Mouse (Mus musculus) heart, embryonic 16.5 days (tissue): ENCODE measurements around the gene Syne3. TPM values are rescaled to one million over a fixed set of nuclear protein-coding genes. Genes with fewer than 3 reads are reported as not detected.

Experiments used
- ATAC-seq: fragments of 200-750 bp; cut with Nextera tagmentation; replicated peaks from 2 replicates; pipeline ENCODE4 v1.8.0; 2017; ENCODE audit warnings: moderate number of reproducible peaks; ENCODE audit not compliant: insufficient read depth, low FRiP score; ENCODE audit errors: extremely low read depth
- H3K27ac ChIP-seq: fragments of 300-500 bp; sonication (generic); 2 replicates; pipeline ENCODE4 v1.5.1; 2014; ENCODE audit warnings: mild to moderate bottlenecking, low read length, control low read depth, moderate library complexity
- H3K27me3 ChIP-seq: fragments of 300-500 bp; sonication (generic); 2 replicates; pipeline ENCODE4 v1.6.1; 2014; ENCODE audit warnings: low read length, mixed read lengths; ENCODE audit not compliant: control insufficient read depth, insufficient read depth
- H3K36me3 ChIP-seq: fragments of 300-500 bp; sonication (generic); 2 replicates; pipeline ENCODE4 v1.6.1; 2014; ENCODE audit not compliant: control insufficient read depth, insufficient read depth
- H3K4me1 ChIP-seq: fragments of 300-500 bp; sonication (generic); 2 replicates; pipeline ENCODE4 v1.6.1; 2014; ENCODE audit warnings: low read length, mixed read lengths; ENCODE audit not compliant: control insufficient read depth, insufficient read depth
- H3K4me2 ChIP-seq: fragments of 300-500 bp; sonication (generic); 2 replicates; pipeline ENCODE4 v1.6.1; 2014; ENCODE audit warnings: low read depth, mild to moderate bottlenecking, control low read depth, low read length
- H3K4me3 ChIP-seq: fragments of 300-500 bp; sonication (generic); 2 replicates; pipeline ENCODE4 v1.5.1; 2014; ENCODE audit warnings: mild to moderate bottlenecking, control low read depth, low read length
- H3K9ac ChIP-seq: fragments of 300-500 bp; sonication (generic); 2 replicates; pipeline ENCODE4 v1.6.1; 2014; ENCODE audit warnings: low read length, control low read depth
- H3K9me3 ChIP-seq: fragments of 300-500 bp; sonication (generic); replicated peaks from 2 replicates; pipeline ENCODE4 v1.6.1; 2016; ENCODE audit warnings: low read length; ENCODE audit not compliant: control insufficient read depth
- whole genome bisulfite sequencing: fragments of 180-500 bp; shearing (Covaris S2); extraction: QIAGEN DNeasy Blood & Tissue Kit; methylation state at CpG from one replicate; pipeline ENCODE4 v1.1.7; 2014; 5-methylcytosine and 5-hydroxymethylcytosine counted together
- polyA plus RNA-seq: library from polyadenylated mRNA; unstranded; fragments of >200 nt; fragmentation: Nextera tagmentation; extraction: Ambion mirVana; gene quantifications from 2 replicates; pipeline ENCODE4 v1.2.1, GENCODE M21; 2015

The Syne3 gene
- polyA plus RNA-seq, 1 experiment from 2014 or later: 1.9 TPM

GRCm38 (mm10) chr12:104969618-104970017 lies 40.0 kb downstream of the Syne3 start:
- Histone ChIP-seq H3K4me2 (no peak overlapping the region), H3K9ac (no peak overlapping the region), H3K27me3 (no peaks in the 10 kb centered on the region), H3K4me3 (no peak overlapping the region), H3K36me3 (peaks cover 1% of the 10 kb centered on the region; the same call in 1 of the 2 replicates), H3K9me3 (no peaks in the 10 kb centered on the region), H3K27ac (no peak overlapping the region), H3K4me1 (peaks cover 16% of the 10 kb centered on the region)
- WGBS: 48% methylated on average over 4 of the region's 4 CpGs
- no peak for ATAC-seq

- H3K36me3 ChIP-seq: no peaks in the 10 kb centered on the region
- no peak for ATAC-seq
These were observed 40.4 kb downstream of the Syne3 start for GRCm38 (mm10) chr12:104969177-104969576.

GRCm38 (mm10) chr12:104964953-104965911 lies 44.4 kb downstream of the Syne3 start:
- peaks cover 2% of the 10 kb centered on the region; the same call in 1 of the 2 replicates for H3K9me3 ChIP-seq
- ATAC-seq: no peak
- H3K4me2 ChIP-seq: no peak overlapping the region
- no peak overlapping the region for H3K9ac ChIP-seq
- 0 out of 2 replicates have a peak, but pooled peaks cover 3% of the 10 kb centered on the region for H3K36me3 ChIP-seq
- 50% methylated on average over 7 of the region's 7 CpGs for WGBS
- no peak overlapping the region for H3K27ac ChIP-seq
- no peak overlapping the region for H3K4me3 ChIP-seq
- peaks cover 9% of the 10 kb centered on the region; the same call in 1 of the 2 replicates for H3K4me1 ChIP-seq
- peaks cover 5% of the 10 kb centered on the region; the same call in 1 of the 2 replicates for H3K27me3 ChIP-seq

More at GRCm38 (mm10) chr12:104969177-104969576, 40.4 kb downstream of the Syne3 start:
- H3K9me3 ChIP-seq: no peaks in the 10 kb centered on the region
- H3K27me3 ChIP-seq: no peaks in the 10 kb centered on the region
- H3K9ac ChIP-seq: no peak overlapping the region
- WGBS: 70% methylated on average over 9 of the region's 9 CpGs
- H3K4me2 ChIP-seq: no peak overlapping the region
- H3K4me3 ChIP-seq: no peak overlapping the region
- H3K4me1 ChIP-seq: peaks cover 16% of the 10 kb centered on the region
- no peak overlapping the region for H3K27ac ChIP-seq

GRCm38 (mm10) chr12:104960421-104960820 lies 49.2 kb downstream of the Syne3 start:
- Histone ChIP-seq H3K4me2 (no peak overlapping the region), H3K36me3 (0 out of 2 replicates have a peak, but pooled peaks cover 3% of the 10 kb centered on the region), H3K9ac (no peak overlapping the region), H3K4me3 (no peak overlapping the region), H3K27ac (no peak overlapping the region), H3K9me3 (peaks cover 2% of the 10 kb centered on the region; the same call in 1 of the 2 replicates), H3K4me1 (peaks cover 2% of the 10 kb centered on the region), H3K27me3 (peaks cover 5% of the 10 kb centered on the region; the same call in 1 of the 2 replicates)
- ATAC-seq: no peak

- Histone ChIP-seq H3K9ac (no peak overlapping the region), H3K4me3 (no peak overlapping the region), H3K4me2 (no peak overlapping the region), H3K9me3 (peaks cover 2% of the 10 kb centered on the region; the same call in 1 of the 2 replicates), H3K4me1 (peaks cover 6% of the 10 kb centered on the region; the same call in 1 of the 2 replicates), H3K27me3 (peaks cover 5% of the 10 kb centered on the region; the same call in 1 of the 2 replicates), H3K27ac (no peak overlapping the region), H3K36me3 (0 out of 2 replicates have a peak, but pooled peaks cover 3% of the 10 kb centered on the region)
- WGBS: 63% methylated on average over 9 of the region's 9 CpGs
- no peak for ATAC-seq
These were observed 49.6 kb downstream of the Syne3 start for GRCm38 (mm10) chr12:104959966-104960365.

GRCm38 (mm10) chr12:104958263-104958662 lies 51.3 kb downstream of the Syne3 start:
- Histone ChIP-seq H3K9me3 (peaks cover 2% of the 10 kb centered on the region; the same call in 1 of the 2 replicates), H3K4me1 (peaks cover 7% of the 10 kb centered on the region; the same call in 1 of the 2 replicates), H3K27me3 (peaks cover 5% of the 10 kb centered on the region; the same call in 1 of the 2 replicates), H3K9ac (no peak overlapping the region), H3K4me2 (no peak overlapping the region), H3K4me3 (no peak overlapping the region), H3K27ac (no peak overlapping the region), H3K36me3 (peaks cover 4% of the 10 kb centered on the region; the same call in 1 of the 2 replicates)
- WGBS: 75% methylated on average over 11 of the region's 11 CpGs
- ATAC-seq: no peak

GRCm38 (mm10) chr12:104957165-104957564 lies 52.4 kb downstream of the Syne3 start:
- Histone ChIP-seq H3K4me1 (peaks cover 7% of the 10 kb centered on the region; the same call in 1 of the 2 replicates), H3K4me2 (no peak overlapping the region), H3K4me3 (no peak overlapping the region), H3K27me3 (no peaks in the 10 kb centered on the region), H3K27ac (no peak overlapping the region), H3K36me3 (peaks cover 5% of the 10 kb centered on the region; the same call in 1 of the 2 replicates), H3K9ac (no peak overlapping the region), H3K9me3 (peaks cover 2% of the 10 kb centered on the region; the same call in 1 of the 2 replicates)
- 97% methylated on average over 1 of the region's 1 CpGs for WGBS
- no peak for ATAC-seq

- H3K27ac ChIP-seq: no peak overlapping the region
These were observed 53.2 kb downstream of the Syne3 start for GRCm38 (mm10) chr12:104956406-104956805.

More at GRCm38 (mm10) chr12:104956406-104956805, 53.2 kb downstream of the Syne3 start:
- H3K4me1 ChIP-seq: peaks cover 7% of the 10 kb centered on the region; the same call in 1 of the 2 replicates
- H3K4me2 ChIP-seq: no peak overlapping the region
- ATAC-seq: no peak
- H3K36me3 ChIP-seq: peaks cover 5% of the 10 kb centered on the region; the same call in 1 of the 2 replicates
- H3K4me3 ChIP-seq: no peak overlapping the region
- H3K9ac ChIP-seq: no peak overlapping the region
- WGBS: 76% methylated on average over 6 of the region's 6 CpGs
- peaks cover 2% of the 10 kb centered on the region; the same call in 1 of the 2 replicates for H3K9me3 ChIP-seq
- no peaks in the 10 kb centered on the region for H3K27me3 ChIP-seq
